Mouse (Mus musculus) T-helper 17 cell (primary cell): ENCODE data around the gene Camsap1.

Experiments used
- in situ Hi-C, 2 experiments: fragments of 300-600 bp; cut with MboI, MseI; formaldehyde crosslinking; loops; 1 replicate in 1 of 2; 2 replicates in 1 of 2; pipeline ENCODE4 v1.15.1; 2025; ENCODE audit warnings: high pct_unique_total_duplicates in 2 of 2

The Camsap1 gene

GRCm38 (mm10) chr2:25884756-25885155 is 98.3 kb downstream of the Camsap1 start:
- in situ Hi-C loops = no loop called here

GRCm38 (mm10) chr2:25882276-25882675 is 100.8 kb downstream of the Camsap1 start:
- in situ Hi-C loops = no loop called here

DNA sequence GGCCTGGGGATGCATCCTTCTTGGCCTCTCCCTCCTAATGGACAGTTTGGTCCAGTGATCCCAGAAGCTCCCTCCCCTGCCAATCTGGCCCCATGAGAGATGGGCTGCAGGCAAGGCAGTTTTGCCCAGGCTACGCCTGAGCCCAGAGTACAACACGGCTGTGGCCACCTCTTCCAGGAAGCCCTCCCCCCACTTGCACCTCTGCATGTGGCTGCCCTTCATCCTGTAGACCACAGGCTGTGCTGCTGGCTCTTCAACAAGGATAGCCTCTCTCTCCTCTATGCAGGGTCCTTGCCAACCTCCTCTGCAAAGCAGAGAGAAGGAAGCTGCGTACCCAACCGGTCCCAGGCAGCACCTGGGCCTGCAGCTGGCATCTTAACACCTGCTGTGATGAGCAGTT is 104.0 kb downstream of the Camsap1 start:
- in situ Hi-C loops = no loop called here

DNA sequence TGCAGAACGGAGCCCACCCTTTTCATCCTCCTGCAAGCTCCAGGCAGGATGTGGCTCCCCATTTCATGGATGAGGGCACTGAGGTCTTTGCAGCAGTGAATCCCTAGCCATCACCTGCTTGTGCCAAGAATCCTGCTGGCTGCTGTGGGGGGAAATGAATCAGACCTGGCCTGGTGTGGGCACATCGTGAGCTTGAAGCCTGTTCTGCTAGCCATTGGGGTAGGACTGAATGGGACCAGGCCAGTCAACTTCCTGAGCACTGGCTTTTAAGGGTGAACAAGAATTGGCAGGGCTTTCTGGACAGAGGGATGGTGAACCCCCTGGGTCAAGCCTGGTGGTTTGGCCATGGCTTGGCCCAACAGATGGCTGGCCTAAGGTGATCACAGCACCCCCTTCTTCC is 104.6 kb downstream of the Camsap1 start:
- in situ Hi-C loops = no loop called here

GRCm38 (mm10) chr2:25877736-25878268 is 105.3 kb downstream of the Camsap1 start:
- in situ Hi-C loops = no loop called here

GRCm38 (mm10) chr2:25877250-25877735 is 105.8 kb downstream of the Camsap1 start:
- in situ Hi-C loops = no loop called here
